Mouse (Mus musculus) stomach, embryonic 15.5 days (tissue): ENCODE data around the gene Rc3h1. TPM values are rescaled to one million over a fixed set of nuclear protein-coding genes. Genes with fewer than 3 reads are reported as not detected.
"Not testable (repeated sequence)": the region's sequence is repeated elsewhere in the genome, so short reads cannot be mapped to it uniquely, and the experiment has no call there.

Experiments used
- ATAC-seq: fragments of 200-750 bp; cut with Nextera tagmentation; 2 replicates; pipeline ENCODE4 v1.8.0; 2017; ENCODE audit warnings: low read depth, moderate number of reproducible peaks, moderate TSS enrichment; ENCODE audit not compliant: insufficient read depth, low FRiP score
- H3K27ac ChIP-seq: fragments of 300-500 bp; sonication (generic); 2 replicates; pipeline ENCODE4 v1.5.1; 2015; ENCODE audit warnings: mild to moderate bottlenecking, inconsistent platforms
- H3K27me3 ChIP-seq: fragments of 300-500 bp; sonication (generic); replicated peaks from 2 replicates; pipeline ENCODE4 v1.6.1; 2015; ENCODE audit warnings: inconsistent platforms
- H3K36me3 ChIP-seq: fragments of 300-500 bp; sonication (generic); 2 replicates; pipeline ENCODE4 v1.6.1; 2015; ENCODE audit warnings: inconsistent platforms
- H3K4me1 ChIP-seq: fragments of 300-500 bp; sonication (generic); 2 replicates; pipeline ENCODE4 v1.6.1; 2015; ENCODE audit warnings: inconsistent platforms
- H3K4me2 ChIP-seq: fragments of 300-500 bp; sonication (generic); 2 replicates; pipeline ENCODE4 v1.6.1; 2015; ENCODE audit warnings: mild to moderate bottlenecking, inconsistent platforms
- H3K4me3 ChIP-seq: fragments of 300-500 bp; sonication (generic); replicated peaks from 2 replicates; pipeline ENCODE4 v1.5.1; 2015; ENCODE audit warnings: inconsistent platforms
- H3K9ac ChIP-seq: fragments of 300-500 bp; sonication (generic); 2 replicates; pipeline ENCODE4 v1.6.1; 2015; ENCODE audit warnings: inconsistent platforms
- H3K9me3 ChIP-seq: fragments of 300-500 bp; sonication (generic); 2 replicates; pipeline ENCODE4 v1.6.1; 2016; ENCODE audit warnings: inconsistent platforms
- WGBS: fragments of 180-500 bp; shearing (Covaris S2); methylation state at CpG from one replicate; pipeline ENCODE4 v1.1.7; 2015; 5-methylcytosine and 5-hydroxymethylcytosine counted together
- polyA plus RNA-seq: library from polyadenylated mRNA; unstranded; fragments of >200 nt; fragmentation: Nextera tagmentation; extraction: Ambion mirVana; gene quantifications from 2 replicates; pipeline ENCODE4 v1.2.1, GENCODE M21; 2015

Rc3h1 gene
- polyA plus RNA-seq, 1 experiment from 2014 or later: 8.6 TPM

DNA sequence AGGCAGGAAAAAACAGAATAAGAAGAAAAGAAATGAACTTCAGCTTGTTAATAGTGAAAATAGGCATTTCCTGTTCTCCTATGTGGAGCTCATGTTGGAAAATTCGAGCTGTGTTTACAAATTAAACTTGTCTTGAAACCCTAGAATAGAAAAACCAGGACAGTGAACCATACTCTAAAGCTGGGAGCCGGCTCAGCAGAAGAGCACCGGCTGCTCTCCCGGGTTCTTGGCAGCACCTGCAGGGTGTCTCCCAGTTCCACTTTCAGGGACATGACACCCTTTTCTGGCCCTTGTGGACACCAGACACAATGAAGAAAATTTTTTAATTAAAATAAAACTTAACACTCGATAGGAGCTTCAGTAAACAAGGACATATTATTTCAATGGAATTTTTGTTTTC is 62.4 kb downstream of the Rc3h1 start:
- no peak overlapping the region for H3K27ac ChIP-seq
- no peaks in the 10 kb centered on the region for H3K27me3 ChIP-seq
- no peak overlapping the region for H3K4me3 ChIP-seq
- H3K36me3 ChIP-seq: peaks cover 18% of the 10 kb centered on the region
- WGBS: 68% methylated on average over 5 of the region's 5 CpGs
- no peak overlapping the region for H3K4me2 ChIP-seq
- H3K4me1 ChIP-seq: no peaks in the 10 kb centered on the region
- no peaks in the 10 kb centered on the region for H3K9me3 ChIP-seq
- no peak overlapping the region for H3K9ac ChIP-seq
- no peak for ATAC-seq

DNA sequence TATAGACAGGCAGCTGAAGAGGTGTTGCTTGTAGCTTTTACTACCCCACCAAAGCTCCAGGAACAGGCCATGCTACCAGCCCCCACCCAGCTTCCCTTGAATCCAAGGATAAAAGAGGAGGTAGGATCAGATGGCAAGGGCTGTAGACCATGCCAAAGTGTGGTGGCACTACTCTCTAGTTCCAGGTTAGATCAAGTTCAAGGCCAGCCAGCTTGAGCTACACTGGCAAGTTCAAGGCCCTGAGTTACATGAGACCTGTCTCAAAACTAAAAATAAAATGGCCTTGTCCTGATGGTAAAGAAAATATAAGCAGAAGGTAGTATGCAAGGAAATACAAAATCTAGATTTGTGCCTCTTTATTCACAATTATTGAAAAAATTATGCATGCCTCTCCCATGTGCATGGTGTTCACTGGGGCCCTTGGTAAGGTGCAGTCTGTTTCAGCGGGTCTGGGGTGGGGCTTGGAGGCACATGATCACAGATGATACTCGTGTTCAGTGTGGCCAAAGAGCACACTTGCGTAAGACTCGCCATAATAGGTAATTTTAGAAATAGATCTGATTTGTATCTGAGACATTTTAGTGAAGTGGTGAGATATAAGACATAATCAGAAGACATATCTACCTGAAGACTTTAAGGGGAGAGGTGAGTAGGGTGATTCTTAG is 72.0 kb downstream of the Rc3h1 start, which contains the start of gene Serpinc1:
TSS of gene Serpinc1 (plus strand) at position 515 of the 665 bp plus-strand sequence.
- Histone ChIP-seq H3K9me3 (no peaks in the 10 kb centered on the region), H3K27ac (no peak within 1 kb of the TSS), H3K4me1 (no peaks in the 10 kb centered on the region), H3K27me3 (no peaks in the 10 kb centered on the region), H3K9ac (no peak within 1 kb of the TSS), H3K4me3 (no peak within 1 kb of the TSS), H3K4me2 (no peak within 1 kb of the TSS), H3K36me3 (no peaks in the 10 kb centered on the region)
- ATAC-seq: no peak
- whole genome bisulfite sequencing: 84% methylated on average over 4 of the region's 4 CpGs

DNA sequence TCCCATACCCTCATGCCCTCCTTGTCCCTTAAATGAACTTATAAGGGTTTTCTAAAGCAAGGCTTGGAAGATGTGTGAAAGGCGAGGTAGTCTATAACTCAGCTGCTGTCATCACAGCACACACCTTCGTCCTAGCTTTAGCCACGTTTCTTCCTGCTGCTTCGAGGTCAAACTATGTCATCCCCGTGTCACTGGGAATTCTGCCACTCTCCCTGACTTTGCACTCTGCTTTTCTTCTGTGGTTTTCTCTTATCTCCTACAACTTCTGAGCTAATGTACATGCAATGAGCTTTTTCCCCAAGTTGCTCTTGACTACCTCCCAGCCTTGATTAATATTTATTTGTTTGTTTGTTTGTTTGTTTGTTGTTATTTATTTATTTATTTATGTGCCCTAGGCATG is 73.8 kb downstream of the Rc3h1 start:
- Histone ChIP-seq H3K9me3 (no peaks in the 10 kb centered on the region), H3K27me3 (no peaks in the 10 kb centered on the region), H3K4me3 (no peak overlapping the region), H3K4me2 (no peak overlapping the region), H3K9ac (no peak overlapping the region), H3K27ac (no peak overlapping the region), H3K36me3 (no peaks in the 10 kb centered on the region), H3K4me1 (no peaks in the 10 kb centered on the region)
- no peak for ATAC-seq
- 54% methylated on average over 5 of the region's 5 CpGs for WGBS

DNA sequence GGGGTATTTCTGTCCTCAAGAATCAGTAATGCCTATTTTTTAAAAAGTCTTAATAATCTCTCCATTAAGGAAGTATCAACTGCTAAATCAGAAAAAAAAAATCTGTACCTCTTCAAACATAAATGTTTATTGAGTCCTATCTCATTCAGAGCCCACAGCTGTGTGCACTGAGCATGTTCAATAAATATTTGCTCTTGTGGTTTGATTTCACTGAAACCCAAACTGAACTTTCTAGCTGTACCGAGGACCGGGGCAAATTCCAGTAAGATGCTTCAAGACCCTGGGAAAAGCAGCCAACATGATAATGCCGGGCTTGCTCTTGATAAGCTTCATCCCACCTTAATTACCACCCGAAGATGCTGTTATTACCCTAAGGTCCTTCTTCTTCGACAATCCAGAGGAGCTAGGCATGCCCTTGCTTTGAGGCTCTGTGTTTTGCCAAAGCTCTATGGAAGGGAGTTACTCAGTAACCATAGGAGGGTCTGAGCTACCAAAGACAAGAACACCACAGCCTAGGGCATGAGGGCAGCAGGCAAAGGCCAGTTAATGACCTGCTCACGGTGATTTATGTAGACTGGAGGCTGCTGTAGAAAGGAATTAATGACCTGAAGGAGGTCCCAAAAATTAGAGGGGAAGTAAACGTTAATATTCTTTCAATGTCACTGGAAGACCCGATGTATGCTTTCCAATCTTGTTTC is 74.5 kb downstream of the Rc3h1 start:
- Histone ChIP-seq H3K27me3 (no peaks in the 10 kb centered on the region), H3K4me3 (no peak overlapping the region), H3K4me1 (no peaks in the 10 kb centered on the region), H3K4me2 (no peak overlapping the region), H3K27ac (no peak overlapping the region; the same call in 1 of the 2 replicates), H3K9ac (no peak overlapping the region), H3K9me3 (no peaks in the 10 kb centered on the region), H3K36me3 (no peaks in the 10 kb centered on the region)
- peak; percentile 62; the same call in 1 of the 2 replicates for ATAC-seq
- WGBS: 42% methylated on average over 8 of the region's 8 CpGs

DNA sequence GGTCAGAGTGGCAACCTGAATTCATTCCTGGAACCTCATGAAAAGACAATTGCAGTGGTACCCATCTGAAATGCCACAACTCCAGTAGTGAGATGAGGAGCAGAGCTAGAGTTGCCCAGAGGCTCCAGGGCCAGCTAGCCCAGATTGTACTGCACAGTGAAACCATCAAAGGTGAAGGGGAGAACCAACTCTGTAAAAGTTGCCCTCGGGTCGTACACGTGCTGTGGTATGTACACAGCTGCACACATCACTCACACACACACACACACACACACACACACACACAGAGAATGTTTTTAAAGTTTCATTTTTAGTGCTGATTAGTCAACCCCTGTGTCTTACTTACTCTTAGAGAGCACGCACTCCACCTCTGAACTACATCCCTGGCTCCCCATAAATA is 75.1 kb downstream of the Rc3h1 start:
- 73% methylated on average over 4 of the region's 4 CpGs for WGBS
- H3K4me2 ChIP-seq: no peak overlapping the region

DNA sequence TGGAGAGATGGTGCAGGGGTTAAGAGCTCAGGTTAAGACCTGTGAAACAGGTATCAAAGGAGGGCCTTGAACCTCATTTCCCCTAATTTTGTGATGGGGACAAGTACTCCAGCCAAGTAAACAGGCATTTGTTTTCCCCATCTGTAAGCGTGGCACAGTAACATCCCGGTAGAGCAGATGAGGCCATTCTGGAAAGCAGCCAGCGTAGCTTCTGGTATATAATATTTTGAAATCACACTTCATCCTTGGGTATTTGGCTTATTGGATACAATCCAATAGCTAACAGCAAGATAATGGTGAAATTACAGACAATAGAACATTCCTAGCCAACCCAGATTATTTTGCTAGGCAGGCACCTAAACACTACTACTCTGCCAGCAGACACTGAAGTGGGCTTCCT is 76.7 kb downstream of the Rc3h1 start:
- Histone ChIP-seq H3K36me3 (no peaks in the 10 kb centered on the region), H3K4me3 (no peak overlapping the region), H3K27ac (no peak overlapping the region), H3K9me3 (no peaks in the 10 kb centered on the region), H3K4me1 (no peaks in the 10 kb centered on the region), H3K4me2 (no peak overlapping the region), H3K27me3 (no peaks in the 10 kb centered on the region), H3K9ac (no peak overlapping the region)
- 66% methylated on average over 3 of the region's 3 CpGs for WGBS
- ATAC-seq: no peak

More for the DNA sequence above, 75.1 kb downstream of the Rc3h1 start:
- H3K27me3 ChIP-seq: no peaks in the 10 kb centered on the region
- H3K27ac ChIP-seq: no peak overlapping the region
- no peaks in the 10 kb centered on the region for H3K36me3 ChIP-seq
- H3K9ac ChIP-seq: no peak overlapping the region
- no peak overlapping the region for H3K4me3 ChIP-seq
- no peaks in the 10 kb centered on the region for H3K9me3 ChIP-seq
- no peak for ATAC-seq
- H3K4me1 ChIP-seq: no peaks in the 10 kb centered on the region

DNA sequence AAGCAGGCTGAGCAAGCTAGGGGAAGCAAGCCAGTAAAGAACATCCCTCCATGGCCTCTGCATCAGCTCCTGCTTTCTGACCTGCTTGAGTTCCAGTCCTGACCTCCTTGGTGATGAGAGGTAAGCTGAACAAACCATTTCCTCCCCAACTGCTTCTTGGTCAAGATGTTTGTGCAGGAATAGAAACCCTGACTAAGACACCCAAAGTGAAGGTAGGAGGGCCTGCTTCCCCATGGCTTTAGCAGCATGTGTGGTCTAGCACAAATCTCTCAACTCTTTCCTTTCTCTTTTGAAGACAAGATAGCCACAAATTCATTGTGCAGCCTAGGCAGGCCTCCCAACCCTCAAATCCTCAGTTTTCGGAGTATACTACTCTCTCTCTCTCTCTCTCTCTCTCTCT is 78.5 kb downstream of the Rc3h1 start:
- H3K27me3 ChIP-seq, H3K36me3 ChIP-seq, H3K4me3 ChIP-seq, H3K9ac ChIP-seq, H3K4me2 ChIP-seq, H3K27ac ChIP-seq, H3K4me1 ChIP-seq, H3K9me3 ChIP-seq, ATAC-seq: not testable (repeated sequence)
- WGBS: 88% methylated on average over 1 of the region's 1 CpGs

DNA sequence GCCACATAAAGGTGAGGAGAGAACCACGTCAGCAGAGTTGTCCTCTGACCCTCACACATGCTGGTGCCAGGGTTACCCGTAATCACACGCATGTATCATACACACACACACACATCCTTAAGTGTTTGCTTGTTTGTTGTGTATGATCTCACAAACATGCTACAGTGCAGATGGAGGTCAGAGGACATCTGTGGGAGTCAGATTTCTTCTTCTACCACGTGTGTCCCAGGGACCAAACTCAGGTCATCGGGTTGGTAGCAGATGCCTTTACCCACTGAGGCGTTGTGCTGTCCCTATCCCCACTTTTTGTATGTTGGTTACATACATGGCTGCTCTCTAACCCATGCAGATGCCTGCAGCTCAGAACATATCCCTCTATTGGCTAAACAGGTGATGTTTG is 79.3 kb downstream of the Rc3h1 start:
- 78% methylated on average over 6 of the region's 6 CpGs for WGBS
- H3K9ac ChIP-seq: no peak overlapping the region
- no peaks in the 10 kb centered on the region for H3K4me1 ChIP-seq
- no peak overlapping the region for H3K4me3 ChIP-seq
- H3K4me2 ChIP-seq: no peak overlapping the region
- no peak for ATAC-seq
- no peaks in the 10 kb centered on the region for H3K27me3 ChIP-seq
- H3K36me3 ChIP-seq: no peaks in the 10 kb centered on the region
- no peaks in the 10 kb centered on the region for H3K9me3 ChIP-seq
- no peak overlapping the region for H3K27ac ChIP-seq

DNA sequence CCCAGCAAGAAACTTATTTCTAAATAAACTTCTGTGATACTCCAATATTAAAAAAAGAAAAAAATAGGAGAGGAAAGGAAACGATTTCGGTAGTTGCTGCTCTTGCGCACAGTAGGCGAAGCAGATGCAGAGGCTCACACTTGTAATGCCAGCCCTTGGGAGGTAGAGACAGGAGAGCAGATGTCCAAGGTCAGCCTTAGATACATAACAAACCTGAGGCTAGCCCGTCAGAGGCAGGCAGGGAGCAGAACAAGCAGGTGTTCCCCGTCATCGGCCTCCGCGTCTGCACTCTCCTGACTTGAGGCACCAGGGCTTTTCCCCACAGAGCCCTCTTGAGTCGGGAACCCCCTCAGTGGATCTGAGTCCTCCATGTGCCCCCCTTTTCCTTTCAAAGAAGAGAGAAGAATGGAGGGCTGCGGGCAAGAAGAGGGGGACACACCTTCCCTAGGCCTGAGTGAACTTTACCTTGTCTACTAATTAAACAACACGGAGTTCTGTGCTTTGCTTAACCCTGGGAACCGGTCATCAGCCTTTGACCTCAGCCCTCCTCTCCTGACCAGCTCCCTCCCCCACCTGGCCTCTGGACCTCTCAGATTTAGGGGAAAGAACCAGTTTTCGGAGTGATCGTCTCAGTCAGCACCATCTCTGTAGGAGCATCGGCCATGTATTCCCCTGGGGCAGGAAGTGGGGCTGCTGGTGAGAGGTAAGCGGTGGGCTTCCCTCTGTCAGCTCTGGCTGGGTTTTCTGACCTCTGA is 80.8 kb downstream of the Rc3h1 start:
- no peak overlapping the region for H3K9ac ChIP-seq
- 64% methylated on average over 17 of the region's 17 CpGs for WGBS
- H3K4me1 ChIP-seq: no peaks in the 10 kb centered on the region
- H3K4me3 ChIP-seq: no peak overlapping the region
- no peak overlapping the region for H3K4me2 ChIP-seq
- H3K9me3 ChIP-seq: no peaks in the 10 kb centered on the region
- no peaks in the 10 kb centered on the region for H3K27me3 ChIP-seq
- ATAC-seq: no peak; the same call in 1 of the 2 replicates
- no peak overlapping the region for H3K27ac ChIP-seq
- no peaks in the 10 kb centered on the region for H3K36me3 ChIP-seq

DNA sequence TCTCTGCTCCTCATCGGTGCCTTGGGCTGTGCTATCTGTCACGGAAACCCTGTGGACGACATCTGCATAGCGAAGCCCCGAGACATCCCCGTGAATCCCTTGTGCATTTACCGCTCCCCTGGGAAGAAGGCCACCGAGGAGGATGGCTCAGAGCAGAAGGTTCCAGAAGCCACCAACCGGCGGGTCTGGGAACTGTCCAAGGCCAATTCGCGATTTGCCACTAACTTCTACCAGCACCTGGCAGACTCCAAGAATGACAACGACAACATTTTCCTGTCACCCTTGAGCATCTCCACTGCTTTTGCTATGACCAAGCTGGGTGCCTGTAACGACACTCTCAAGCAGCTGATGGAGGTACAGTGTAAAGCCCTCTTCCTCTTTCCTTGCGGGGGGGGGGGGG is 83.2 kb downstream of the Rc3h1 start:
- no peak overlapping the region for H3K4me3 ChIP-seq
- no peak overlapping the region for H3K27ac ChIP-seq
- H3K27me3 ChIP-seq: no peaks in the 10 kb centered on the region
- no peak overlapping the region for H3K4me2 ChIP-seq
- no peak overlapping the region for H3K9ac ChIP-seq
- no peaks in the 10 kb centered on the region for H3K9me3 ChIP-seq
- H3K36me3 ChIP-seq: no peaks in the 10 kb centered on the region
- no peaks in the 10 kb centered on the region for H3K4me1 ChIP-seq
- WGBS: 91% methylated on average over 14 of the region's 15 CpGs
- ATAC-seq: no peak

DNA sequence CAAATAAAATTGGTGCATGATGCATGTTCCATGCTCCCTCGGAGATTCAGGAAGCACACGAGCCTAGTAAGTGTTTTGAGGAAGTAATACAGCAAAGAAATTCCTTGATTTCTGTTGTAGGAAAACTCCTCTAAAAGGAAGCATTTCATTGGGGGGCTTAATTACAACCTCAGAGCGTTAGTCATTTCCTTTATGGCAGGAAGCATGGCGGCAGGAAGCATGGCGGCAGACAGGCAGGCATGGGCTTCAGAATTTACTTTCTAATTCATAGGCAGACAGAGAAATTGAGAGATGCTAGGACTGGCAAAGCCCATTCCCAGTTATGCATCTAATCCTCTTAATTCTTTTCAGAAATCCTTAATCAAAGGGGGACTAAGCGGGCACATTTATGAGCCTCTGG is 87.6 kb downstream of the Rc3h1 start:
- ATAC-seq: no peak
- Histone ChIP-seq H3K9me3 (no peaks in the 10 kb centered on the region), H3K27ac (no peak overlapping the region), H3K9ac (no peak overlapping the region), H3K27me3 (no peaks in the 10 kb centered on the region), H3K4me3 (no peak overlapping the region), H3K36me3 (no peaks in the 10 kb centered on the region), H3K4me1 (no peaks in the 10 kb centered on the region), H3K4me2 (no peak overlapping the region)
- WGBS: 89% methylated on average over 6 of the region's 6 CpGs

DNA sequence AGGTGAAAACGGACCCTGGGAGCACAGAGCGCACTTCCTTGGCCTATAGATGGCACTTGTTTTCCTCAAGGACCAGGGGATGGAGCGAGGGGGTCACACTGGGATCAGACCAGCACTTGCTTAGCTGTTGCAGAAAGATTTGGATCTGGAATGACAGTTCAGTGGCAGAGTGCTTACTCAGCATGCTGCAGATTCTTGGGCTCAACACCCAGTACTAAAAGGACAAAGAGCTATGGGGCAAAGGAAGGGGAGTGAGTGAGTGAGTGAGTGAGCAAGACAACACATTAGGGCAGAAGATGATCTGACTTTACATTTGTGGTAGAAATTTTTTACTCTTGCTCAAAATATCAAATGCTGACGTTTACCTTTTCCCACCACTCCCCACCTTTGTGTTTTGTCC is 98.7 kb downstream of the Rc3h1 start:
- Histone ChIP-seq H3K36me3 (no peaks in the 10 kb centered on the region), H3K9ac (no peak overlapping the region), H3K4me2 (no peak overlapping the region), H3K4me3 (no peak overlapping the region), H3K27ac (no peak overlapping the region), H3K9me3 (no peaks in the 10 kb centered on the region), H3K27me3 (no peaks in the 10 kb centered on the region), H3K4me1 (no peaks in the 10 kb centered on the region)
- no peak for ATAC-seq
- 76% methylated on average over 4 of the region's 4 CpGs for WGBS
